Mouse (Mus musculus): ENCODE data around the gene Fam76a. TPM values are rescaled to one million over a fixed set of nuclear protein-coding genes. Genes with fewer than 3 reads are reported as not detected.
A peak's percentile ranks its signal among the peaks of the same experiment; 100 is the strongest.

Fam76a gene
- polyA plus RNA-seq, 1 experiment from 2014 or later = 28.5 TPM

DNA sequence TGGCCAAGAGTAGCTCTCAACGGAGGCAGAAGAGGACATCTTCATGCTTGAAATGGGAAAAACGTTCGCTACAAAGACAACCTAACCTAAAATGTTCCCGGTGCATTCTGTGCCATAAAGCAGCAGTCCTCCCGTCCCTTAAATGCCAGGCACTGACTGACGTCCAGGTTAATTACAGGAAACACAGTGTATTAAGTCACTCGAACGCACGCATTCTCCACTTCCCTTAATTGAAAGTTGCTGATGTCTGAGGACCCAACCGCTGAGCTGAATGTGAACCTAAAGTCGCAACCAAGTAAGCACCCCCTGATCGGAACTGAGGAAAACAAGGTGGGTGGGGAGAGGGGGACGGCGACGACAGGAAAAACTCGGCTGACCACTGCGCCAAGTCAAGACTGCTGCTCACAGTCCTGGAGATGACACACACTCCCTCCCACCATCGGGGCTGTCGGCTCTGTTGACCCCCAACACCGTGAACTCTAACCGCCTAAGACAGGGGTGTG, 38.7 kb downstream of the Fam76a start:
- no peaks in the 10 kb centered on the region for H3K27me3 ChIP-seq
- peak overlapping the region; percentile 89 for H3K4me3 ChIP-seq (replicated peaks)
- H3K27ac ChIP-seq (replicated peaks) = peak overlapping the region; percentile 92
- H3K9me3 ChIP-seq (replicated peaks) = no peaks in the 10 kb centered on the region
- peaks cover 36% of the 10 kb centered on the region for H3K4me1 ChIP-seq (replicated peaks)
- peak overlapping the region; percentile 91 for H3K9ac ChIP-seq
- H3K4me2 ChIP-seq = peak overlapping the region; percentile 96
- peaks cover 20% of the 10 kb centered on the region for H3K36me3 ChIP-seq (replicated peaks)
- 0 out of 2 replicates have a peak, but pooled peaks have one; percentile 4 for ATAC-seq (ENCODE audit: insufficient read depth)
- WGBS (ENCODE audit: insufficient replicate concordance) = 1% methylated on average over 21 of the region's 21 CpGs

DNA sequence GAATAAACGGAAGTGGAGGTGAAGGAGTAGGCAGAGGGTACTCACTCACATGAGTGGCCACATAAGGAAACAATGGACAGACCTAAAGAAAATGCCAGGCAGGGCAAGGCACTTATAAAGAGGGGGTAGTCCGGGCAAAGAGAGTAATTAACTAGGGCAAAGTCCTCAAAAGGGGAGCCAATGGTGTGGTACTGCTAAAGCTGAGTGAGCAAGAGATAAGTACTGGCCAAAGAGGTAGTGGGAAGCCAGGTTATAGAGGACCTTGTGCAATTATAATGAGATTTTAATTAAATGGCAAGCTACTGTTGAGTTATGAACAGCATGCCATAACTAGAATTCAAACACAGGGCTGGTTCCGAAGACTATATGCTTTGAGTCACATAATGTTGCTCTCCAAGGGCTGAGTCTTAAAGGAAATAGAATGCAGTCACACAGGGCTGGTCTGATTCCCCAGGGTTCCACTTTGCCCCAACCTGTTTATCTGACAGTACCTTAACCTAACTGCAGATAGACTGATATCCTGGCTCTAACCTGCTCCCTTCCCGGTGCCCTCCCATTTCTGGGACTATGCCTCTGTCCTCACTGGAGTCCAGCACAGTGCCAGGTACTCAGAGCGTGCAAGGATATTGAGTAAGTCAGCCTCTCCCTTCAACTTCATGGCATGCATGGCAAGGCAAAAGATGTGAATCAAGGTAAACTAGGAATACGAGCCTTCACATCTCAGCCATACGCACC, 47.8 kb downstream of the Fam76a start:
- Histone ChIP-seq H3K9me3 (replicated peaks) (no peaks in the 10 kb centered on the region), H3K4me2 (no peak overlapping the region), H3K9ac (no peak overlapping the region), H3K4me1 (replicated peaks) (peaks cover 26% of the 10 kb centered on the region), H3K36me3 (replicated peaks) (peaks cover 25% of the 10 kb centered on the region), H3K27me3 (no peaks in the 10 kb centered on the region), H3K4me3 (replicated peaks) (no peak overlapping the region), H3K27ac (replicated peaks) (no peak overlapping the region)
- WGBS (ENCODE audit: insufficient replicate concordance) = 66% methylated on average over 7 of the region's 7 CpGs
- ATAC-seq (ENCODE audit: insufficient read depth) = no peak

DNA sequence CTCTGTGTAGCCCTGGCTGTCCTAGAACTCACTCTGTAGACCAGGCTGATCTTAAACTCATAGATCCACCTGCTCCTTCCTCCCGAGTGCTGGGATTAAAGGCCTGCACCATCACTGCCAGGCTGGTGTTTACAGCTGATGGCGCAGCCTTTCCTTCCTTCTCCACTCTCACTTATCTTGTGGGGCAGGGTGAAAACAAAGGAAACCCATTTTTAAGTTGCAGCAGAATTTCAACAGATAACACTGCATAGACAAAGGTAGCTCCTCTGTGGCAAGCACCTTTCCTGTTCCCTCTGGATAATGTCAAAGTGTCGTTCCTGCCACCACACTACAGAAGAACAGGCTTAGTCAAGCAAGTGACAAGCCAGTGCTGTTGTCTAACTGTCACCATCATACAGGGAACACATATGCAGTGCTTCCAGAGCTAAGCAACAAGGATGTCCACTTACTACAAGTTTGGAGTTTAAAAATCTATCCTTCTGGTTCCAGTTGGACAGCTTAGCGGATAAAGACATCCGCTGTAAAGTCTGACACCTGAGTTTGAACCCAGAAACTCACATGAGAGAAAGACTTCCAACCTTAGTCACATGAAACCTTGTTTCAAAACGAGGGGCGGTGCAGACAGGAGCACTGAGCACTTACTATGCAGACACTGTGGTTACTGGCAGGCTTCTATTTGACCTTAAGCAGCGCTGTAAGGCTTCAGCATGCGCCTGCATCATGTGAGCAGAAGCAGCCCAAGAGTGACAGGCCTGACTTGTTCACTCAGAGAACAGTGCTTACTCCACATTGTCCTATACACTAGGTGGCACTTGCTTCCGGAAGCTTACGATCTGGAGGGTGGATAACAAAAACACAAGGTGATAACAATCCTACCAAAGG, 48.6 kb downstream of the Fam76a start:
- ATAC-seq (ENCODE audit: insufficient read depth) = no peak
- Histone ChIP-seq H3K9me3 (replicated peaks) (no peaks in the 10 kb centered on the region), H3K36me3 (replicated peaks) (peaks cover 33% of the 10 kb centered on the region), H3K27me3 (no peaks in the 10 kb centered on the region), H3K4me2 (no peak overlapping the region), H3K4me3 (replicated peaks) (no peak overlapping the region), H3K4me1 (replicated peaks) (peaks cover 26% of the 10 kb centered on the region), H3K9ac (no peak overlapping the region), H3K27ac (replicated peaks) (no peak overlapping the region)
- 57% methylated on average over 11 of the region's 11 CpGs for WGBS (ENCODE audit: insufficient replicate concordance)

DNA sequence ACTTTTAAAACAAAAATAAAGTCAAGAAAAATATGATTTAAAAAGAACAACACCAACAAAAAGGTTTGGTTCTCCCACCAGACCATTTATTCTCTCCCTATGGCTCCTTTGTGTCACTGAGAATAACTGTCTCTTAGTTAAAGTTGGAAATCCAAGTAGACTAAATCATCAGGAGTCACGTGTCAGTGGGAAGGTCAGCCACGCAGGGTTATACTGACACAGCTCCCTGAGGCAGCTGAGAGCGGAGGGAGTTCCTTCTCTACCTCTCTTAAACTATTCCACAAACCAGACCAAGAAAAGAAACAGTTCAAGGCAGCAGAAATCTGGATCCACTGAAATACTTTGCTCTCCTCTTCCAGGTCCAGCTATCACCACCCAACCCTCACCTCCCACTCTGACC, 51.2 kb downstream of the Fam76a start:
- Histone ChIP-seq H3K9me3 (replicated peaks) (no peaks in the 10 kb centered on the region), H3K27me3 (no peaks in the 10 kb centered on the region), H3K27ac (replicated peaks) (no peak overlapping the region), H3K4me2 (no peak overlapping the region), H3K4me3 (replicated peaks) (no peak overlapping the region), H3K4me1 (replicated peaks) (peaks cover 26% of the 10 kb centered on the region), H3K9ac (no peak overlapping the region), H3K36me3 (replicated peaks) (peaks cover 59% of the 10 kb centered on the region)
- no peak for ATAC-seq (ENCODE audit: insufficient read depth)
- WGBS (ENCODE audit: insufficient replicate concordance) = 93% methylated on average over 3 of the region's 3 CpGs

DNA sequence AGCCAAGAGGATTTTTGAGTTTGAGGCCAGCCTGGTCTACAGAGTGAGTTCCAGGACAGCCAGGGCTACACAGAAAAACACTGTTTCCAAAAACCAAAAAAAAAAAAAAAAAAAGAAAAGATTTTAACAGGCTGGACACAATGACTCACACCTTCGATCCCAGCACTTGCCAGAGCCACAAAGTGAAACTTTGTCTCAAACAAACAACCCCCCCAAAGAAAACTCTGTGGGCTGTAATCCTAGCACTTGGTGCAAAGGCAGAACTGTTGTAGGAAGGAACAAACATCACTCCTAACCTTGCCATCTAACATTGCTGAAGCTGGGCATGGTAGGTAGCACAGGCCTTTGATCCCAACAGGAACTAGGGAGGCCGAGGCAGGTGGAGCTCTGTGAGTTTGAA, 57.5 kb downstream of the Fam76a start:
- no peaks in the 10 kb centered on the region for H3K27me3 ChIP-seq
- no peak overlapping the region for H3K4me3 ChIP-seq (replicated peaks)
- ATAC-seq (ENCODE audit: insufficient read depth) = no peak
- H3K4me1 ChIP-seq (replicated peaks) = no peaks in the 10 kb centered on the region; the same call in 1 of the 2 replicates
- H3K9ac ChIP-seq = no peak overlapping the region
- no peak overlapping the region for H3K4me2 ChIP-seq
- no peak overlapping the region for H3K27ac ChIP-seq (replicated peaks)
- 86% methylated on average over 2 of the region's 2 CpGs for WGBS (ENCODE audit: insufficient replicate concordance)
- no peaks in the 10 kb centered on the region for H3K9me3 ChIP-seq (replicated peaks)
- H3K36me3 ChIP-seq (replicated peaks) = peaks cover 87% of the 10 kb centered on the region

DNA sequence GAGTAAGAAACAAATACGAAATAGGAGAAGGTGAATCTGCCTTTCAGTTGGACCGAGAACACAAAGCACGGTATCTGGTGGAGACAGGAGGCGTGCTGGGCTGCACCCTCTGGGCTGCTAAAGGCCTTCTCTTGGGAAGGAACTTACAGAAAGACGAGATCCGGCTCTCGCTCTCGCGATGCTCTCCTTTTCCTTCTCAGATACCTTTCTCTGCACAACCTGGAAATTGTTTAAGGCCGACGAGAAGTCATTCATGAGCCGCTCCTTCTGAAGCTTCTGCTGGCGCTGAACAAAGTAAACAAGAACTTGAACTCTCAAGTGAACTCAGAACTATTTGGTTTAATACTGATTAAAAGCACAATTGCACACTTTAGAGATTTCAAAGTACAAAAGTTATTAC, 59.3 kb downstream of the Fam76a start:
- no peak for ATAC-seq (ENCODE audit: insufficient read depth)
- Histone ChIP-seq H3K9ac (no peak overlapping the region), H3K9me3 (replicated peaks) (no peaks in the 10 kb centered on the region), H3K4me1 (replicated peaks) (no peaks in the 10 kb centered on the region; the same call in 1 of the 2 replicates), H3K27me3 (no peaks in the 10 kb centered on the region), H3K27ac (replicated peaks) (no peak overlapping the region), H3K36me3 (replicated peaks) (peaks cover 84% of the 10 kb centered on the region), H3K4me3 (replicated peaks) (no peak overlapping the region), H3K4me2 (no peak overlapping the region)
- 87% methylated on average over 13 of the region's 13 CpGs for WGBS (ENCODE audit: insufficient replicate concordance)

DNA sequence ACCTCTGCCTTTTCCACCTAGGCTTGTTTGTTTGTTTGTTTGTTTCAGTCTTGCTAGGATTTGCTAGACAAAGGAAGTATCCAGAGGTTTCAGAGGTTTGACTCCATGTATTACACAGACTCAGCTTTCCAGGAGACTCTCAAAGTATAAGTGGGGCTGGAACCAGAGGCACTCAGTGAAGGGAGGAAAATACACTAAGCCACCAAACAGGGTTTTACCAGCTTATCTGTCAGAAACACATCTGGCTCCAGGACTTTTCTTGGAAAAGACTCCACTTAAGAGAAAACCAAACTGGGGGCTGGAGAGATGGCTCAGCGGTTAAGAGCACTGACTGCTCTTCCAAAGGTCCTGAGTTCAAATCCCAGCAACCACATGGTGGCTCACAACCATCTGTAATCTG, 61.5 kb downstream of the Fam76a start:
- Histone ChIP-seq H3K4me1 (replicated peaks) (no peaks in the 10 kb centered on the region; the same call in 1 of the 2 replicates), H3K4me2 (no peak overlapping the region), H3K27me3 (no peaks in the 10 kb centered on the region), H3K27ac (replicated peaks) (peak overlapping the region; percentile 51; the same call in 1 of the 2 replicates), H3K4me3 (replicated peaks) (no peak overlapping the region), H3K9me3 (replicated peaks) (no peaks in the 10 kb centered on the region), H3K9ac (no peak overlapping the region), H3K36me3 (replicated peaks) (peaks cover 84% of the 10 kb centered on the region)
- ATAC-seq (ENCODE audit: insufficient read depth) = no peak
- 43% methylated on average over 1 of the region's 1 CpGs for WGBS (ENCODE audit: insufficient replicate concordance)

Other genes starting within 250 kb of the Fam76a start
- gene Xkr8, start 190.0 kb downstream of the Fam76a start, polyA plus RNA-seq (2015; fragmentation: Nextera tagmentation; extraction: Ambion mirVana) = 2.9 and 3.0 TPM in 2 replicates
- 1.0 and 1.1 TPM in 2 replicates for gene Smpdl3b, start 165.3 kb downstream of the Fam76a start, polyA plus RNA-seq (2015; fragmentation: Nextera tagmentation; extraction: Ambion mirVana)
- gene Rpa2, start 154.2 kb downstream of the Fam76a start, polyA plus RNA-seq (2015; fragmentation: Nextera tagmentation; extraction: Ambion mirVana) = 78.2 and 81.3 TPM in 2 replicates
- 2.8 and 3.4 TPM in 2 replicates for gene Themis2, start 126.2 kb downstream of the Fam76a start, polyA plus RNA-seq (2015; fragmentation: Nextera tagmentation; extraction: Ambion mirVana)
- gene Ppp1r8, start 79.4 kb downstream of the Fam76a start, polyA plus RNA-seq (2015; fragmentation: Nextera tagmentation; extraction: Ambion mirVana) = 22.3 and 22.5 TPM in 2 replicates
- gene Stx12, start 38.0 kb downstream of the Fam76a start, polyA plus RNA-seq (2015; fragmentation: Nextera tagmentation; extraction: Ambion mirVana) = 14.8 and 15.9 TPM in 2 replicates
- gene Fgr, start 51.5 kb upstream of the Fam76a start, polyA plus RNA-seq (2015; fragmentation: Nextera tagmentation; extraction: Ambion mirVana) = 2.7 and 2.8 TPM in 2 replicates
- 1.1 and 1.3 TPM in 2 replicates for gene Ahdc1, start 88.7 kb upstream of the Fam76a start, polyA plus RNA-seq (2015; fragmentation: Nextera tagmentation; extraction: Ambion mirVana)
- 44.0 and 52.0 TPM in 2 replicates for gene Wasf2, start 207.9 kb upstream of the Fam76a start, polyA plus RNA-seq (2015; fragmentation: Nextera tagmentation; extraction: Ambion mirVana)